Mouse (Mus musculus) lung, adult 10 weeks (tissue): ENCODE measurements around the gene Slc16a8. TPM values are rescaled to one million over a fixed set of nuclear protein-coding genes. Genes with fewer than 3 reads are reported as not detected.

Experiments used
- polyA plus RNA-seq: library from polyadenylated mRNA; stranded (reverse); fragments of 350-450 nt; fragmentation: Illumina TruSeq; extraction: RNeasy Lipid Tissue Mini Kit (QIAGEN cat#74804); gene quantifications from one replicate; pipeline ENCODE4 v1.2.3, GENCODE M21; 2014; ENCODE audit warnings: low read depth, low replicate concordance; ENCODE audit not compliant: insufficient read depth

The Slc16a8 gene
- not detected for polyA plus RNA-seq

GRCm38 (mm10) chr15:79254661-79255060, at the start of gene Slc16a8:
TSS of gene Slc16a8 (minus strand) at chr15:79254761.

GRCm38 (mm10) chr15:79285399-79285798, 30.8 kb upstream of the Slc16a8 start, which contains the start of gene Baiap2l2:
TSS of gene Baiap2l2 (minus strand) at chr15:79285537.

GRCm38 (mm10) chr15:79229058-79229821, 25.3 kb downstream of the Slc16a8 start, which contains the start of the genes Pick1 and Gm49486:
TSS of gene Pick1 (plus strand) at chr15:79229173.
TSS of gene Gm49486 (plus strand) at chr15:79229391.

Other genes starting within 250 kb of the Slc16a8 start
- 89.9 TPM for gene H1f0, start 226.3 kb downstream of the Slc16a8 start, polyA plus RNA-seq
- gene Galr3, start 212.9 kb downstream of the Slc16a8 start, polyA plus RNA-seq: not detected
- gene Ankrd54, start 191.9 kb downstream of the Slc16a8 start, polyA plus RNA-seq: 22.8 TPM
- gene Eif3l, start 179.6 kb downstream of the Slc16a8 start, polyA plus RNA-seq: 61.9 TPM
- 9.4 TPM for gene Micall1, start 145.9 kb downstream of the Slc16a8 start, polyA plus RNA-seq
- gene Polr2f, start 113.8 kb downstream of the Slc16a8 start, polyA plus RNA-seq: 117 TPM
- 25.5 TPM for gene 1700088E04Rik, start 113.5 kb downstream of the Slc16a8 start, polyA plus RNA-seq
- 0.17 TPM for gene Sox10, start 89.5 kb downstream of the Slc16a8 start, polyA plus RNA-seq
- 13.2 TPM for gene Pick1, start 25.6 kb downstream of the Slc16a8 start, polyA plus RNA-seq
- gene Gm49486, start 25.4 kb downstream of the Slc16a8 start, polyA plus RNA-seq: 0.14 TPM
- gene Baiap2l2, start 30.8 kb upstream of the Slc16a8 start, polyA plus RNA-seq: 0.62 TPM
- gene Pla2g6, start 73.6 kb upstream of the Slc16a8 start, polyA plus RNA-seq: 6.3 TPM
- gene Maff, start 91.9 kb upstream of the Slc16a8 start, polyA plus RNA-seq: 20.4 TPM
- 50.1 TPM for gene Tmem184b, start 148.8 kb upstream of the Slc16a8 start, polyA plus RNA-seq
- gene Csnk1e, start 200.8 kb upstream of the Slc16a8 start, polyA plus RNA-seq: 43.2 TPM